Mouse (Mus musculus): ENCODE results near the gene Zfp956. TPM values are rescaled to one million over a fixed set of nuclear protein-coding genes. Genes with fewer than 3 reads are reported as not detected.
A peak's percentile ranks its signal among the peaks of the same experiment; 100 is the strongest.

Zfp956 gene
- 9.0 and 9.2 TPM in 2 replicates for polyA plus RNA-seq (2015; fragmentation: Nextera tagmentation; extraction: Ambion mirVana)

DNA sequence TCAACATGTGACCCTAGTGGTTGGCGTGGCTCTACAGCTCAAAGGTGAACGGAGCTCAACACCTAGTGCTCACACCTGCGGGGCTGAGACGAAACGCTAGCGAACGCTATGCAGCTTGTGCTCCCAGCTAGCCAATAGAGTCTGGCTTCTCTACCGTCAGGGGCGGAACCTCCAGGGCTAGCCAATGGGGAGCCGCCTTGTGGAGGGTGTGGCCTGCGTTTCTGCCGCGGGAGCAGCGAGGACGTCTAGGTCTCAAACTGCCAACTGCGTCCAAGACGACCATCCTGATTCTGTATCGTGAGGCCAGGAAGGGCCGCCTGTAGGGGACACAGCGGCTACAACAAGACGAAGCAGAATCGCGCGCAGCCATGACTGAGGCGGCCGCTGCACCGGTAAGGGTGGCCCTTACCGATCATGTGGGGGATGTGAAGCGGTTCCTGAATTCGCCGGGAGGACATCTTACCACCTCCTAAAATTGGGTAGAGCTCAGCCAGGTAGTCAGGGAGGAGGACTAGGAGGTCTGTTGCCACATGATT, at the start of gene Zfp956:
Gene Zfp956 (plus strand): TSS at position 200 of the 536 bp plus-strand sequence.
- peaks cover 8% of the 10 kb centered on the region; the same call in 1 of the 2 replicates for H3K4me1 ChIP-seq (ENCODE audit: control insufficient read depth, insufficient read depth, low read length)
- H3K4me2 ChIP-seq (ENCODE audit: low read depth, low read length): peak within 1 kb of the TSS; percentile 88
- H3K27ac ChIP-seq (ENCODE audit: low read length): peak within 1 kb of the TSS; percentile 36; the same call in 1 of the 2 replicates
- H3K9me3 ChIP-seq (replicated peaks; ENCODE audit: control insufficient read depth, low read length): no peaks in the 10 kb centered on the region
- peak within 1 kb of the TSS; percentile 80 for H3K9ac ChIP-seq (ENCODE audit: low read length)
- no peaks in the 10 kb centered on the region for H3K27me3 ChIP-seq (ENCODE audit: control insufficient read depth, insufficient read depth, low read length)
- under 1% methylated on average over 31 of the region's 31 CpGs for WGBS
- H3K36me3 ChIP-seq (ENCODE audit: control insufficient read depth, insufficient read depth, low read length): no peaks in the 10 kb centered on the region
- ATAC-seq (ENCODE audit: insufficient read depth, low FRiP score): peak; percentile 99
- peak within 1 kb of the TSS; percentile 65 for H3K4me3 ChIP-seq (replicated peaks; ENCODE audit: low read length)

DNA sequence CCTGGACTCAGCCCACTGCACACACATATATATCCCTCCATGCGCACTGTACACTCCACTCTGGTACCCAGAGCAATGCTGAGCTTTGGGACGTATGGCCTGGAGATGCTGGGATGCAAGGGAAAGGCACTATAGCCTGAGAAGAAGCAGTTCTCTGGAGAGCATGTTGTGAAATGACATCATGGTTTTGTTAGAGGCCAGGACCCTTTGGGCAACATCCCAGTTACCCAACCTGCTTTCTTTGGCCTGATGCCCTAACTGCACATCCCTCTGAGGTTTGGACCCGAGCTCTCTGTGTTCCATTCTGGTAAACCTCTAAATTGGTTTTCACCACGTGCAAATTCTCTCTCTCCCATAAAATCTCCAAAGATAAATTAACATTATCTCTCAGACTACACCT, 49.6 kb upstream of the Zfp956 start:
- Histone ChIP-seq H3K4me2 (ENCODE audit: low read depth, low read length) (no peak overlapping the region), H3K36me3 (ENCODE audit: control insufficient read depth, insufficient read depth, low read length) (peaks cover 23% of the 10 kb centered on the region), H3K4me3 (replicated peaks; ENCODE audit: low read length) (no peak overlapping the region), H3K9me3 (replicated peaks; ENCODE audit: control insufficient read depth, low read length) (no peaks in the 10 kb centered on the region), H3K27me3 (ENCODE audit: control insufficient read depth, insufficient read depth, low read length) (no peaks in the 10 kb centered on the region), H3K27ac (ENCODE audit: low read length) (no peak overlapping the region), H3K9ac (ENCODE audit: low read length) (no peak overlapping the region), H3K4me1 (ENCODE audit: control insufficient read depth, insufficient read depth, low read length) (no peaks in the 10 kb centered on the region)
- WGBS: 84% methylated on average over 4 of the region's 4 CpGs
- no peak for ATAC-seq (ENCODE audit: insufficient read depth, low FRiP score)

DNA sequence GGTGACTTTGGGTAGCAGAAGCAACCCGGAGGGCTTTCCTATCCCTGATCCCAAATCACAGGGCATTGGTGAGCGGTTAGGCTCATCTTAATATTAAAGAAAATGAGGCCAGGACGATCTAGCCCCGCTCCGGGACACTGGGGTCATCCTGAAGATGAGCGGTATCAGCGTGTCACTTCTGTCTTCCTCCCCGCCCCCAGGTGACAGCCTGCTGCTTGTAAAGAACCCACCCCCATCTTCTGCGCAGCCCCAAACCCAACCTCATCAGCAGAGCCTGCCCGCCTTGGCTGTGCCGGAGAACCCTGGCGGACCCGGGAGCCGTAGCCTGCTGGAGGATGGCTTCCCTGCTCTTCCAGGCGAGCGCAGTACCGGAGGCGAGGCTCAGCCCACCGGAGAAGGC, 48.8 kb upstream of the Zfp956 start:
- no peak overlapping the region for H3K4me3 ChIP-seq (replicated peaks; ENCODE audit: low read length)
- H3K4me1 ChIP-seq (ENCODE audit: control insufficient read depth, insufficient read depth, low read length): no peaks in the 10 kb centered on the region
- no peak for ATAC-seq (ENCODE audit: insufficient read depth, low FRiP score)
- H3K4me2 ChIP-seq (ENCODE audit: low read depth, low read length): no peak overlapping the region
- H3K9ac ChIP-seq (ENCODE audit: low read length): no peak overlapping the region
- no peak overlapping the region for H3K27ac ChIP-seq (ENCODE audit: low read length)
- no peaks in the 10 kb centered on the region for H3K27me3 ChIP-seq (ENCODE audit: control insufficient read depth, insufficient read depth, low read length)
- peaks cover 23% of the 10 kb centered on the region for H3K36me3 ChIP-seq (ENCODE audit: control insufficient read depth, insufficient read depth, low read length)
- H3K9me3 ChIP-seq (replicated peaks; ENCODE audit: control insufficient read depth, low read length): no peaks in the 10 kb centered on the region
- WGBS: 69% methylated on average over 19 of the region's 19 CpGs

DNA sequence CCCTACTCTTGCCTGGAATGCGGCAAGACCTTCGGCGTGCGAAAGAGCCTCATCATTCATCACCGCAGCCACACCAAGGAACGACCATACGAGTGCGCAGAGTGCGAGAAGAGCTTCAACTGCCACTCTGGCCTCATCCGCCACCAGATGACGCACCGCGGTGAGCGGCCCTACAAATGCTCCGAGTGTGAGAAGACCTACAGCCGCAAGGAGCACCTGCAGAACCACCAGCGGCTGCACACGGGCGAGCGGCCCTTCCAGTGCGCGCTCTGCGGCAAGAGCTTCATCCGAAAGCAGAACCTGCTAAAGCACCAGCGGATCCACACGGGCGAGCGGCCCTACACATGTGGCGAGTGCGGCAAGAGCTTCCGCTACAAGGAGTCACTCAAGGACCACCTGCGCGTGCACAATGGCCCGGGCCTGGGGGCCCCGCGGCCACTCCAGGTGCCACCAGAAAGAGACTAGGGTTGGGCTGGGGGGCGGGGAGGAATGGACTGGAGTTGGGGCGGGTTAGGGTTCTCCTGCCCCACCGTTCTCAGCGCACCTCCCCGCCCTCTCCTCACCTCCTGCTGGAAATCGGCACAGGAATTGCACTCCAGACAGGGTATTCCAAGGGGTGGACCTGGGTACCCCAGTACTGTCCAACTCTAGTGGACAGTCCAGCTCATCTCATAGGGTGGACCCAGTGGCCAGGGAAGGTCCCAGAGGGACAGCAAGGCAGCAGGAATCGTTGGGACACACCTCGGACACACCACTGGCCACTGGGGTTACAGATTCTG, 48.1 kb upstream of the Zfp956 start:
- ATAC-seq (ENCODE audit: insufficient read depth, low FRiP score): no peak
- no peak overlapping the region for H3K27ac ChIP-seq (ENCODE audit: low read length)
- no peak overlapping the region for H3K9ac ChIP-seq (ENCODE audit: low read length)
- peaks cover 20% of the 10 kb centered on the region for H3K36me3 ChIP-seq (ENCODE audit: control insufficient read depth, insufficient read depth, low read length)
- H3K27me3 ChIP-seq (ENCODE audit: control insufficient read depth, insufficient read depth, low read length): no peaks in the 10 kb centered on the region
- WGBS: 76% methylated on average over 44 of the region's 44 CpGs
- H3K9me3 ChIP-seq (replicated peaks; ENCODE audit: control insufficient read depth, low read length): no peaks in the 10 kb centered on the region
- H3K4me3 ChIP-seq (replicated peaks; ENCODE audit: low read length): no peak overlapping the region
- H3K4me2 ChIP-seq (ENCODE audit: low read depth, low read length): no peak overlapping the region
- no peaks in the 10 kb centered on the region for H3K4me1 ChIP-seq (ENCODE audit: control insufficient read depth, insufficient read depth, low read length)

DNA sequence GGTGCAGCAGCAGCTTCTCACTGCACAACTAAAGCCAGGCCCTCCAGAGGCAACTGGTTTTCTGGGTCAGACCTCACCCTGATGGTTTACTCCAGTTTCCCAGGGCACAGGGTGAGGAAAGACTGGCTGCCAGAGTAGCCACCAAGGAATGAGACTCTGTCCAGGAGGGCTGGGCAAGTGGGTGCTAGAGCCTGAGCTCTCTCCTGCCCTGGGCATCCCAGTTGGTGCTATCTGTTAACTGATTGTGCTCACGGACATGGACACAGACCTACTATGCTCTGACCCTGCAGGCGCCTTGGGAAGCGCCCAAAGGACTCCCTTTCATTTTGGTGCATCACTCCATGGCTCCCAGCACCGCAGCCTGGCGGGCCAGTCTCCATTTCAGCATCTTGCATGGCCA, 46.9 kb upstream of the Zfp956 start:
- Histone ChIP-seq H3K27me3 (ENCODE audit: control insufficient read depth, insufficient read depth, low read length) (no peaks in the 10 kb centered on the region), H3K36me3 (ENCODE audit: control insufficient read depth, insufficient read depth, low read length) (peaks cover 20% of the 10 kb centered on the region), H3K27ac (ENCODE audit: low read length) (no peak overlapping the region), H3K4me3 (replicated peaks; ENCODE audit: low read length) (no peak overlapping the region), H3K9me3 (replicated peaks; ENCODE audit: control insufficient read depth, low read length) (no peaks in the 10 kb centered on the region), H3K4me1 (ENCODE audit: control insufficient read depth, insufficient read depth, low read length) (no peaks in the 10 kb centered on the region), H3K4me2 (ENCODE audit: low read depth, low read length) (no peak overlapping the region), H3K9ac (ENCODE audit: low read length) (no peak overlapping the region)
- ATAC-seq (ENCODE audit: insufficient read depth, low FRiP score): no peak
- WGBS: 94% methylated on average over 5 of the region's 5 CpGs

DNA sequence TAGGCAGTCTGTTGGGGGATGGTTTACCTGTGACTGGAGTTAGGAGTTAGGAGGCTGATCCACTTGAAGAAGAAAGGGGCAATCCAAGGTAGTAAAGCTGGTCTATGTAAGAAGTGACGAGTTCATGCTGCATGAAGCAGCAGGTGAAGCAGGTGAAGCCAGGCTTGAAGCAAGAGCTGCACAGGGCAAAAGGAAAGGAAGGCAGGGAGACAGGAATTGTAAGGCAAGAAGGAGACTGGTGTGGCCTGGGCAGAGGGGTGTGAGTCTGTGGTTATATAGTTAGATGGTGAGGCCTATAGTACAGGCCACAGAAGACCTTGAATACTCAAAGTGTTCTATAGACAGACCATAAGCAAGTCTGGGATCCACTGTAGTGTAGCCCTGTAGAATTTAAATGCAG, 44.2 kb upstream of the Zfp956 start:
- Histone ChIP-seq H3K9me3 (replicated peaks; ENCODE audit: control insufficient read depth, low read length) (no peaks in the 10 kb centered on the region), H3K4me1 (ENCODE audit: control insufficient read depth, insufficient read depth, low read length) (no peaks in the 10 kb centered on the region), H3K9ac (ENCODE audit: low read length) (no peak overlapping the region), H3K27ac (ENCODE audit: low read length) (no peak overlapping the region), H3K4me2 (ENCODE audit: low read depth, low read length) (no peak overlapping the region), H3K4me3 (replicated peaks; ENCODE audit: low read length) (no peak overlapping the region), H3K27me3 (ENCODE audit: control insufficient read depth, insufficient read depth, low read length) (no peaks in the 10 kb centered on the region), H3K36me3 (ENCODE audit: control insufficient read depth, insufficient read depth, low read length) (peaks cover 15% of the 10 kb centered on the region)
- 83% methylated on average over 1 of the region's 1 CpGs for WGBS
- ATAC-seq (ENCODE audit: insufficient read depth, low FRiP score): no peak

DNA sequence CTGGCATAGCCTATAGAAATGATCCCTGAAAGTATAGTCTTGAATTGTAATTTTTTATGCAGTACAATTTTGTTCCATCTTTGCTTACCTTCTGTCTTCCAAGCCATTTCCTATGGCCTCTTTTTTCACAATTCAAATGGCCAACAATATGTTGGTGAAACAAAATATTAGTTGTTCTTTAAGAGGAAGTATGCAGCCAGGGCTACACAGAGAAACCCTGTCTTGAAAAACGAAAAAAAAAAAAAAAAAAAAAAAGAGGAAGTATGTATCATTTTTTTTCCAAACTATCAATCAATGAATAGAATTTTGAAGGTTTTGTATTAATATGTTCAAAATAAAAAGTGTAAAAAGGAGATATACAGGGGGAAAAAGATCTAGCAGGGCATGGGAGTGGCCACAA, 41.5 kb upstream of the Zfp956 start:
- no peak overlapping the region for H3K4me2 ChIP-seq (ENCODE audit: low read depth, low read length)
- H3K9ac ChIP-seq (ENCODE audit: low read length): no peak overlapping the region
- WGBS: 66% methylated on average over 1 of the region's 1 CpGs
- H3K27ac ChIP-seq (ENCODE audit: low read length): no peak overlapping the region
- H3K4me3 ChIP-seq (replicated peaks; ENCODE audit: low read length): no peak overlapping the region
- H3K9me3 ChIP-seq (replicated peaks; ENCODE audit: control insufficient read depth, low read length): no peaks in the 10 kb centered on the region
- H3K4me1 ChIP-seq (ENCODE audit: control insufficient read depth, insufficient read depth, low read length): no peaks in the 10 kb centered on the region
- H3K36me3 ChIP-seq (ENCODE audit: control insufficient read depth, insufficient read depth, low read length): no peaks in the 10 kb centered on the region
- ATAC-seq (ENCODE audit: insufficient read depth, low FRiP score): no peak
- H3K27me3 ChIP-seq (ENCODE audit: control insufficient read depth, insufficient read depth, low read length): no peaks in the 10 kb centered on the region

DNA sequence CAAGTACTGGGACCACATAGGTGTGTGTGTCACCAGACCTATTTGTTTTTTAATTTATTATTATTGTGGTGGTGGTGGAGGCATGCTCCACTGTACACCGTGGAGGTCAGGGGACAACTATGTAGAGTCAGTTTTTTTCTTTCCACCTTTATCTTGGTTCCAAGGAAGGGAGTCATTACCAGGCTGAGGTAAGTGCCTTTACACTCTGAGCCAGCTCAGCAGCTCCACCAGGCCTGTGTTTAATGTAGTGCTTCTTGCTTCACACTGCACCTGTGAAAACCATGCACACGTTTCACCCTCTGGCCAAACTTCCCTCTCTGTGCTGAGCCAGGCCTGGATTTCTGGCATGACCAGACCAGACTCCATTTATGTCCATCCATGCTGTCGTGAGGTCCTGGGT, 40.2 kb upstream of the Zfp956 start:
- Histone ChIP-seq H3K36me3 (ENCODE audit: control insufficient read depth, insufficient read depth, low read length) (no peaks in the 10 kb centered on the region), H3K4me1 (ENCODE audit: control insufficient read depth, insufficient read depth, low read length) (no peaks in the 10 kb centered on the region), H3K4me2 (ENCODE audit: low read depth, low read length) (no peak overlapping the region), H3K27me3 (ENCODE audit: control insufficient read depth, insufficient read depth, low read length) (no peaks in the 10 kb centered on the region), H3K9ac (ENCODE audit: low read length) (no peak overlapping the region), H3K9me3 (replicated peaks; ENCODE audit: control insufficient read depth, low read length) (no peaks in the 10 kb centered on the region), H3K4me3 (replicated peaks; ENCODE audit: low read length) (no peak overlapping the region), H3K27ac (ENCODE audit: low read length) (no peak overlapping the region)
- WGBS: 40% methylated on average over 3 of the region's 3 CpGs
- peak; percentile 40; the same call in 1 of the 2 replicates for ATAC-seq (ENCODE audit: insufficient read depth, low FRiP score)

DNA sequence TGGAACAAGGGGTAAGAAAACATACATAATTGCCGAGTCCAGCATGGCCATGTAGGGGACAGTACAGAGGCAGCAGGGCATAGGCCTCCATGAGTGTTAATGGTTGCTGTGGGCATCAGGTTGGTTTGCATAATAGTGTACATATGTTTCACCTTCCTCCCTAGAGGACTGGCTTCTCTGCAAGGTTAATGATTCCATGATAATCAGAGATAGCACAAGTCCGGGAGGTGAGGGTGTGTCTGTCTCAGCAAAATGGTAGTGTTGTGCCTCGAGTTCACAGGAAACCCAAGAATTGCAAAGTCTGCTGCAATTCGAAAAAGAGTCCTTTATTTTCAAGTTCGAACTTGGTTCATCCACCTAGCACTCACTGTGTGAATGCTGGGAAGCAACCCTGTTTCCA, 36.1 kb upstream of the Zfp956 start:
- H3K9ac ChIP-seq (ENCODE audit: low read length): no peak overlapping the region
- H3K36me3 ChIP-seq (ENCODE audit: control insufficient read depth, insufficient read depth, low read length): no peaks in the 10 kb centered on the region
- no peak overlapping the region for H3K4me3 ChIP-seq (replicated peaks; ENCODE audit: low read length)
- 70% methylated on average over 5 of the region's 5 CpGs for whole genome bisulfite sequencing
- H3K4me1 ChIP-seq (ENCODE audit: control insufficient read depth, insufficient read depth, low read length): peaks cover 9% of the 10 kb centered on the region
- H3K27me3 ChIP-seq (ENCODE audit: control insufficient read depth, insufficient read depth, low read length): no peaks in the 10 kb centered on the region
- H3K27ac ChIP-seq (ENCODE audit: low read length): no peak overlapping the region
- no peaks in the 10 kb centered on the region for H3K9me3 ChIP-seq (replicated peaks; ENCODE audit: control insufficient read depth, low read length)
- ATAC-seq (ENCODE audit: insufficient read depth, low FRiP score): no peak
- H3K4me2 ChIP-seq (ENCODE audit: low read depth, low read length): no peak overlapping the region
